Mouse (Mus musculus): ENCODE results near the gene Hs1bp3. TPM values are rescaled to one million over a fixed set of nuclear protein-coding genes. Genes with fewer than 3 reads are reported as not detected.

Hs1bp3 gene
- polyA plus RNA-seq, 1 experiment from 2014 or later, result 15.2 TPM

DNA sequence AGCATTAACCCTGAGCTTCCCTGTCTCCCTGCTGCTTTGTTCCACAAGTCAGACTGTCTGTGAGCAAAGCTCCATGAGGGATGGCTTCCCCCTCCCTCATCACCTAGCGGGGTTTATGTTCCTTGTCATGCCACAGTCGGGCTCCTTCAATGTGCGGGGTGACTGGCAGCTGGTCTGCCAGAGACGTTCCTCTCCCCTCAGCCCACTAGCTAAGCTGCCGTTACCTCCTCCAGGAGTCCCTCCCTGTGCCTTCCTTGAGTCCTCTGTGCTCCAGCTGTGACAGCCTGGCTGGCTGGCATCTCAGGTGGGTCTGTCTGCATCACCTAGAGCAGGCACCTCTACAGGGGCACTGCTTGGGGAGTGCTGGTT lies 18.9 kb downstream of the Hs1bp3 start:
- Histone ChIP-seq H3K4me1 (peaks cover 39% of the 10 kb centered on the region), H3K36me3 (peaks cover 27% of the 10 kb centered on the region), H3K9me3 (no peaks in the 10 kb centered on the region), H3K4me3 (no peak overlapping the region), H3K27me3 (ENCODE audit: insufficient read depth, poor library complexity, severe bottlenecking) (no peaks in the 10 kb centered on the region), H3K27ac (peak overlapping the region; percentile 0; the same call in 1 of the 2 replicates)
- WGBS, result 59% methylated on average over 5 of the region's 5 CpGs
- DNase-seq (ENCODE audit: low spot score), result no peak

DNA sequence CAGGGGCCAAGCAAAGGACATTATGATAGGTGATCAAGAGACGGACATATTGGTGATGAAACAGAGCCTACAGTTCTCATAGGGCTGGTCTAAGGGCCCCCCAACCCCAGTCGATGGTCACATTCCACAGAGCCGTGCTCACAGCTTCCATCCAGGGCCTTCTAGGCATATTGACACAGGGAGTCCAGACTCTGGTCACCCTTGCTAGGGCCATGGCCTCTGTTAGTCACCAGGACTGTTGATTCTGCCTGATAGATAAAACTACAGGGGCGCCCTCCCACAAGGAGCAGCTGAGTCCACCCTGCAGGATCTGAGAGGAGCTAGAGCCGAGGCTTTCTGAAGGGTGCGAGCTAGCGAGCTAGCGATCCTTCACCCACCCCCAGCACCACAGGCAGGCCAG lies 20.4 kb downstream of the Hs1bp3 start:
- no peak overlapping the region for H3K4me3 ChIP-seq
- H3K27ac ChIP-seq, result no peak overlapping the region
- no peak for DNase-seq (ENCODE audit: low spot score)
- H3K9me3 ChIP-seq, result no peaks in the 10 kb centered on the region
- 73% methylated on average over 8 of the region's 8 CpGs for WGBS
- peaks cover 32% of the 10 kb centered on the region for H3K36me3 ChIP-seq
- H3K4me1 ChIP-seq, result peaks cover 52% of the 10 kb centered on the region
- no peaks in the 10 kb centered on the region for H3K27me3 ChIP-seq (ENCODE audit: insufficient read depth, poor library complexity, severe bottlenecking)

DNA sequence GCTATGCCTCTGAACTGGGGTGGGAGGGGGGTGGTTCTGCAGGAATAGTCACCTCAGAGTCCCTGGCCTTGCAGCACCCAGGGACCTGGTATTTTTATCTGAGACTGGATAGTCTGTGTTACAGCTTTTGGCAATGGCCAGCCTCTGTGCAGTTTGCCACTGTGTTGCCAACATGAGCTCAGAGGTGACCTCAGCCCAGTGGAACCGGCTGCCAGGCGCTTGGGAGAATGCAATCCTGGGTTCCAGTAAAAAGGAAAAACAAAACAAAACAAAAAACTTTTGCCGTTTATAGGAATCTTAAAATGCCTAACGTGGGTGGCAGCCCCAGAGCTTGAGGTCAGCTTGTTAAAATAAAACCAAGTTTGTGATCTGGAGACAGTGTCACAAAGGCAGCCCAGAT lies 21.0 kb downstream of the Hs1bp3 start:
- H3K27ac ChIP-seq, result no peak overlapping the region
- peaks cover 58% of the 10 kb centered on the region for H3K4me1 ChIP-seq
- 86% methylated on average over 4 of the region's 4 CpGs for WGBS
- H3K36me3 ChIP-seq, result peaks cover 27% of the 10 kb centered on the region
- H3K4me3 ChIP-seq, result no peak overlapping the region
- H3K9me3 ChIP-seq, result no peaks in the 10 kb centered on the region
- H3K27me3 ChIP-seq (ENCODE audit: insufficient read depth, poor library complexity, severe bottlenecking), result no peaks in the 10 kb centered on the region
- DNase-seq (ENCODE audit: low spot score), result no peak

DNA sequence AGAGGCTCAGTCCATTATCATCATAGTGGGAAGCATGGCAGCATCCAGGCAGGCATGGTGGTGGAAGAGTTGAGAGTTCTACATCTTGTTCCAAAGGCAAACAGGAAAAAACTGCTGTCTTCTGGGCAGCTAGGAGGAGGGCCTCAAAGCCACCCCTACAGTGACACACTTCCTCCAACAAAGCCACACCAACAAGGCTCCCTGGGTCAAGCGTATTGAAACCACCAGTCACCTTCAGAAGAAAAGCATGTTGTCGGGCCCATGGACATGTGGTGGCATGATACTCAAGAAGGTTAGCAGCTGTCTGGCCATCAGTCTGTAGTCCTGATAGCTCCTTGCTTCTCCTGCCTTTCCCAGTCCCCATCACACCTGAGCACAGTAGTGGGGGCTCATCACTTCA lies 22.3 kb downstream of the Hs1bp3 start:
- no peak for DNase-seq (ENCODE audit: low spot score)
- Histone ChIP-seq H3K4me3 (no peak overlapping the region), H3K9me3 (no peaks in the 10 kb centered on the region), H3K27ac (no peak overlapping the region), H3K27me3 (ENCODE audit: insufficient read depth, poor library complexity, severe bottlenecking) (no peaks in the 10 kb centered on the region), H3K36me3 (peaks cover 21% of the 10 kb centered on the region), H3K4me1 (peaks cover 68% of the 10 kb centered on the region)
- WGBS, result 92% methylated on average over 2 of the region's 2 CpGs

DNA sequence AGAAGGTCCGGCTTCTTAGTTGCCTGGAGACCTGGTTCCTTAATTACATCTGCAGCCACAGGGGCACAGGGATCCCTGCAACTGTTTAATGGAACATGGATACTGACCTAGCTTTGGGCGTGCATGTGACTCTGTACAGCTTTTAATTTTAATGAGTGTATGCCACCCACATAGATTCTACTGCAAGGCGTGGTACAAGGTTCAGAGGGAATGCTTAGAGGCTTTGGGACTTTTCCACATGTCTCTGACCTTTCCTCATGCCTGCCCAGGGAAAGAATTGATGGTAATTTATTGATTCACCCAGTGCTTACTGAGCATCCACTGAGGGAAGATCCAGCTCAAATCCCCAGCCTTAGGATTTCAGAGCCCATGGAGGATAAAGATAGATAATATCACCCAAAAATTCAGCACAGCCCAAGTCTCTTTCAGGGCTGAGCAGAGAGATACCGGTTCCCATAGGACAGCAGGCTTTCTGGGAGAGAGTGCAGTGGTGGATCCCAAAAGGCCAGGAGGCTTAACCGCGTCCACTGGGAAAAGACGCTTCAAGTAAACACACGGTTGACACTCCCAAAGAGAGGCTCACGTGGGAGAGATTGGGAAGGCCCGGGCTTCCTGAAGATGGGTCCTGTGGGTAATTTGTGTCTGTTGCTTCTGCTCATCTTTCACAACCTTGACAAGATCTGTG lies 23.5 kb downstream of the Hs1bp3 start:
- Histone ChIP-seq H3K27ac (0 out of 2 replicates have a peak overlapping the region, but pooled peaks have one; percentile 36), H3K27me3 (ENCODE audit: insufficient read depth, poor library complexity, severe bottlenecking) (no peaks in the 10 kb centered on the region), H3K4me1 (peaks cover 55% of the 10 kb centered on the region), H3K36me3 (peaks cover 25% of the 10 kb centered on the region), H3K9me3 (no peaks in the 10 kb centered on the region), H3K4me3 (no peak overlapping the region)
- WGBS, result 89% methylated on average over 10 of the region's 10 CpGs
- no peak for DNase-seq (ENCODE audit: low spot score)

DNA sequence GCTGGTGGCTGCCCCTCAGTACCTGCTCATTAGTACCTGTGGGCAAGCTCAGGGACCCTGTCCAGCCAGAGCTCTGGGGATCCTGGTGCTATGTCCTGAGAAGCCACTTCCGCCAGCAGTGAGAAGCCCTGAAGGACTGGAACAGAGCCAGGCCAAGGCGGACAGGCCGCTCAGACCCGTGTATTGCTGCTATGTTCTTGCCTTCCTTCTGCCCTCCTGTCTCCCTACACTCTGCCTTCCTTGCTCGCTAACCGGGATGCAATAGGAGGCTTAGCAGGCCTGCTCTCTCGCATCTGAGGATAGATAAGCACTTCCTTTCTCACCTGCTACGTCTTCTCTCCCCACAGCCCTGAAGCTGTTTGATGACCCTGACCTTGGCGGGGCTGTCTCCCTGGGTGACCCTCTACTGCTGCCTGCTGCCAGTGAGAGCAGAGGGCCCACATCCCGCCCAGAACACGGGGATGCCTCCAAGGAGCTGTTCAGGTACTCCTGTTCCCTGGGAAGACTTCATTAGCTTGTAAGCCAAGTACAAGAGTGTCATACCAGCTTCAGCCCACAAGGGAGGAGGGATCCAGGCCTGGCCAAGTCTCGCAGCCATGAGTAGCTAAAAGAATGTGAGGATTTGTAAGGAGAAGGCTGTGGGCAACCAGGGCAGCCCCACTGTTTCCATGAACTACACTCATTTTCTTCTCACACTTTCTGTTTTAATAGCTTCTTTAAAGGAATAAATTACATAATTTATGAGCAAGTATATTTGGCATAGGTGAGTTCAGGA lies 24.2 kb downstream of the Hs1bp3 start:
- Histone ChIP-seq H3K9me3 (no peaks in the 10 kb centered on the region), H3K4me1 (peaks cover 48% of the 10 kb centered on the region), H3K36me3 (peaks cover 32% of the 10 kb centered on the region), H3K27me3 (ENCODE audit: insufficient read depth, poor library complexity, severe bottlenecking) (no peaks in the 10 kb centered on the region), H3K4me3 (no peak overlapping the region), H3K27ac (peak overlapping the region; percentile 36; the same call in 1 of the 2 replicates)
- DNase-seq (ENCODE audit: low spot score), result no peak
- WGBS, result 66% methylated on average over 12 of the region's 12 CpGs

DNA sequence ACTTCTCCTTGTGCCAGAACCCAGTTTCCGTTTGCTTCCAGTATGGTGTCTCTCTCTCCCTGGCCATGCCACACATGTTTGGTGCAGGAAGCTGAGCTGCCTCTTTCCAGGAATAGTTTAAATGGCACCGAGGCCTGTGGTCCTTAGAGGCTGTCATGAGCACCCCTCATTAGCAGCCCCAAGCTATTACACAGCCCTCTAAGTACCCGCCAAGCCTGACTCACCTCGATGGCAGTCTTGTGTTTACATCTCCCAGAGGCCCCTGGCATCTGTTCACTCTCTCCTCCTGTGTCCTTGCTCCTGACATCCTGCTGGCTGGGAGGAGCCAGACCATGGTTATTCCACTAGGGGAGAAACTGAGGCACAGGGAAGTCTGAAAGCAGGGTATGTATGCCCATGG lies 25.3 kb downstream of the Hs1bp3 start:
- Histone ChIP-seq H3K4me3 (no peak overlapping the region), H3K27ac (peak overlapping the region; percentile 76), H3K27me3 (ENCODE audit: insufficient read depth, poor library complexity, severe bottlenecking) (no peaks in the 10 kb centered on the region), H3K9me3 (no peaks in the 10 kb centered on the region), H3K36me3 (peaks cover 36% of the 10 kb centered on the region), H3K4me1 (peaks cover 46% of the 10 kb centered on the region)
- DNase-seq (ENCODE audit: low spot score), result no peak
- 43% methylated on average over 4 of the region's 4 CpGs for WGBS

DNA sequence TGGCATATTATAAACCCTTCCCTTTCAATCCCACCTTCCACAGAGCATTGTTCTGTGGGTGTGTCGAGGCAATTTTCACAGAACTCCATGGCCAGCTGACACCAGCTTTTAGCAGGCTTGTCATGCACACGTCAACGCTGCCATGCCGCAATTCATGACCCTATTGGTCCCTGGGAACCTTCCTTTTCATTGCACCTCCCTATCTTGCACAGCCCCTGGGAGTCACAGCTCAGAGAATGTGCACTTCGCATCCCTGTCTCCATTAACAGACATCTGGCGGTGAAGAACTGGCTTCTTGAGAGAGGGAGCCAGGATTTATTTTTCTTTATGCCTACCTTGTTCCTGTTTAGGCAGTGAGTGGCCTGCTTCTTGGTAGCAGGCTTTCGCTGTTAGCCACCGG lies 25.7 kb downstream of the Hs1bp3 start:
- no peak overlapping the region for H3K4me3 ChIP-seq
- 53% methylated on average over 8 of the region's 8 CpGs for WGBS
- no peaks in the 10 kb centered on the region for H3K27me3 ChIP-seq (ENCODE audit: insufficient read depth, poor library complexity, severe bottlenecking)
- H3K27ac ChIP-seq, result peak overlapping the region; percentile 76
- no peak for DNase-seq (ENCODE audit: low spot score)
- H3K4me1 ChIP-seq, result peaks cover 42% of the 10 kb centered on the region
- H3K36me3 ChIP-seq, result peaks cover 36% of the 10 kb centered on the region
- no peaks in the 10 kb centered on the region for H3K9me3 ChIP-seq

DNA sequence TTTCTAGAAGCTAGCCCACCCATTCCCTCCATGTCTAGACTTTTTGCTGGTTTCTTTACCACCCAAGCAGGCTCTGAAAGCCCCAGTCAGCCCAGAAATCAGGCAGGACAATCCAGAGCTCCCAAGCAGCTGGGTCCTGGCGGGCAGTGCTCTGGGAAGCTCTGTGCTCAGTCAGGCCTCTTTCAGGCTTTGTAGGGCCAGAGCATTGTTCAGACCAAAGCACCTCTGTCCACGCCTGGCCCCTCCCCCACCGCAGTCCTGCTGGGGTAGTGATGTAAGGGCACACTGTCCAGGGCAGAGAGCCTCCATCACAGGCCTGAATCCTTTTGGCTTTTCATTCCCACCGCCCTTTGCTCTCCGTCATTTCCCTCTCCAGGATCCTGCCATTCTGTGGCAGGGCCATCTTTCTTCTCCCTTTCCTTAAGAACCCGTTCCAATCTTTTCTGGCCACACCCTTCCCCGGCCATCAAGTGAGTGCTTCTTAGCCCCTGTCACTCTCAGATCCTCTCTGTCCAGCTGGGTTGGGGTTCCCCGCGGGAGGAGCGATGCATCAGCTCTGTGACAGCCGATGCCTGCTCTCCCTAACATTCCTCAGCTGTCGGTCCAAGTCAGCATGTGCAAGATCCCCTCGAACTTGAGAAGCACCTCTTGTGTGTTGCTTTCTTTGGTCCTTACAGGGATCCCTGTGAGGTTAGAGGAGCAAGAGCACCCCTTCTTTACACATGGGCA lies 26.5 kb downstream of the Hs1bp3 start:
- DNase-seq (ENCODE audit: low spot score), result no peak
- no peak overlapping the region for H3K4me3 ChIP-seq
- H3K27ac ChIP-seq, result peak overlapping the region; percentile 76
- peaks cover 44% of the 10 kb centered on the region for H3K4me1 ChIP-seq
- peaks cover 36% of the 10 kb centered on the region for H3K36me3 ChIP-seq
- 43% methylated on average over 13 of the region's 13 CpGs for WGBS
- H3K27me3 ChIP-seq (ENCODE audit: insufficient read depth, poor library complexity, severe bottlenecking), result no peaks in the 10 kb centered on the region
- no peaks in the 10 kb centered on the region for H3K9me3 ChIP-seq

DNA sequence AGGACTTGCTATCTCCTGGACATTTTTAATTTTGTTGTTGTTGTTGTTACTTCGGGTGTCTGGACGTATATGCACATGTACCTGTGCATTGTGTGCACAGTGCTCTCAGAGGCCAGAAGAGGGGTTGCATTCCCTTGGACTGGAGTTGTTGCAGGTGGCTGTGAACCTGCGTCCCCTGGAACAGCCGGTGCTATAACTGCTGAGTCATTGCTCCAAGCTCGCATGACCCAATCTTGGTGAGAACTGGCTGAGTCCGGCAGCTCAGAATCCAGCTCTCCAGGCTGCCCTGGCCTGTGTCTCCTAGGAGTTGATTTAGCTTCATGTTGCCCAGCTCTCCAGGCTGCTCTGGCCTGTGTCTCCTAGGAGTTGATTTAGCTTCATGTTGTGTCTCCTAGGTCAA lies 27.8 kb downstream of the Hs1bp3 start:
- Histone ChIP-seq H3K4me3 (no peak overlapping the region), H3K36me3 (peaks cover 29% of the 10 kb centered on the region), H3K27ac (no peak overlapping the region), H3K9me3 (no peaks in the 10 kb centered on the region), H3K27me3 (ENCODE audit: insufficient read depth, poor library complexity, severe bottlenecking) (no peaks in the 10 kb centered on the region), H3K4me1 (peaks cover 51% of the 10 kb centered on the region)
- no peak for DNase-seq (ENCODE audit: low spot score)
- WGBS, result 86% methylated on average over 6 of the region's 6 CpGs

DNA sequence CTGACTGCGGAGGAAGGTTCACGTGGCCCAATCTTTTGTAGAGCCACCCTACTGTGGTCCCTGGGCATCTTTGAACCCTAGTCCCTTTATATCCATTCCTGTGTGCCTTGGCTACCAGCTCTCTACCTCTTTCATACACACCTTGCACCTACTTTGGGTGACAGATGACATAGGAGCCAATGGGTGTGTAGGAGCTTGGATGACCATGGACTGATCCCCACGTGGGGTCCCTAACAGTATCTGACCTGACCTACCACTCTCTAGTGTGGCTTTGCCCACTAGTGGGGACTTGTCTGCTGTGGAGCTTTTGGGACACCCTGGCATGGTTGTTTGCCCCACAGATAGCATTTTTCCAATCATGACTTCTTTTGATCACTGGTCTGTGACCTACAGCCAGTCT lies 30.1 kb downstream of the Hs1bp3 start:
- Histone ChIP-seq H3K4me1 (peaks cover 39% of the 10 kb centered on the region), H3K27me3 (ENCODE audit: insufficient read depth, poor library complexity, severe bottlenecking) (no peaks in the 10 kb centered on the region), H3K36me3 (peaks cover 15% of the 10 kb centered on the region), H3K27ac (no peak overlapping the region), H3K4me3 (no peak overlapping the region), H3K9me3 (no peaks in the 10 kb centered on the region)
- 93% methylated on average over 3 of the region's 3 CpGs for WGBS
- no peak for DNase-seq (ENCODE audit: low spot score)

DNA sequence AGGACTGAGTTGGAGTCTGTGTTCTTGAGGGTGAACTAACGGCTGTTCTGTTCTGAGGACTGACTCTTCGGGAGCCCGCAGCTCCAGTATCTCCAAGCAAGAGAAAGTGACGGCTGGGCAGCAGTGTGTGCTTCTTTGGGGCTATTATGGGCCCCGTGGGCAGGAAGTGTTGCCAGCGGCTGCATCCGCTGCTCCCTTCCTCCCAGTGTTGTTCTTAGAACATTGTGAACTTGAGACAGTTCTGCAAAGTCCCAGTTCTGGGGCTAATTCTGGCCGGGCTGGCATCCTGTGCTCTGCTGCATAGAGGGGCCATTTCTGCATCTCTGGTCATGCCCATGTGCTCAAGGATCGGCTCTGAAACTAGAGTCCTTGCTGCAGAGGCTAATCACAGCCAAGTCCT lies 31.7 kb downstream of the Hs1bp3 start:
- Histone ChIP-seq H3K36me3 (peaks cover 15% of the 10 kb centered on the region), H3K9me3 (no peaks in the 10 kb centered on the region), H3K27me3 (ENCODE audit: insufficient read depth, poor library complexity, severe bottlenecking) (no peaks in the 10 kb centered on the region), H3K4me3 (no peak overlapping the region), H3K27ac (peak overlapping the region; percentile 56), H3K4me1 (peaks cover 38% of the 10 kb centered on the region)
- 39% methylated on average over 9 of the region's 9 CpGs for WGBS
- no peak for DNase-seq (ENCODE audit: low spot score)

DNA sequence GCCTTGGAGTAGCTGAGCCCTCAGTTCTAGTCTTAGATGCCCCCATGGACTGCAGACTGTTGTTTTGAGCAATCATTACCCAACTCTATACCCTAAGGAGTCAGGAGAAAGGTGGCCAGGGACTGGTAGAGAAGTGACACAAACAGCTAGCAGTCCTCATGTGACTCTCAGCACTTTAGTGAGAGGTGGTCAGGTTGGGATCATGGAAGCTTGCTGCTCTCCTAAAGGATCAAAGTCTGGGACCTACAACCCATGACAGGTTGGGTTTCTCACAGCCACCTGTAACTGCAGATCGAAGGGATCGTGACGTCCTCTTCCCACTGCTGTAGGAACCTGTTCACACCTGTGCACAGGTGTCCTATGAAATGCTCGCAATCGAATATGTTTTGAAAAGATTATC lies 32.3 kb downstream of the Hs1bp3 start:
- no peaks in the 10 kb centered on the region for H3K9me3 ChIP-seq
- no peaks in the 10 kb centered on the region for H3K27me3 ChIP-seq (ENCODE audit: insufficient read depth, poor library complexity, severe bottlenecking)
- peaks cover 15% of the 10 kb centered on the region for H3K36me3 ChIP-seq
- H3K27ac ChIP-seq, result peak overlapping the region; percentile 56
- H3K4me3 ChIP-seq, result no peak overlapping the region
- 93% methylated on average over 5 of the region's 5 CpGs for WGBS
- no peak for DNase-seq (ENCODE audit: low spot score)
- H3K4me1 ChIP-seq, result peaks cover 38% of the 10 kb centered on the region
